Mouse (Mus musculus) liver, adult 2 months (tissue): ENCODE measurements at regions not wholly inside any gene's neighbourhood (a gene's known extent, or its start where the extent isn't known, plus 50 kb on each side); places are given as distances from the start of the nearest gene placed in this dataset.

Experiments
- DNase-seq: peaks from one replicate; pipeline ENCODE4 v3.0.0-alpha.2; 2011; ENCODE audit warnings: low read depth, low spot score; ENCODE audit errors: extremely low read depth
- H3K27ac ChIP-seq: fragments of 200-500 bp; replicated peaks from 2 replicates; pipeline ENCODE4 v1.5.1; 2012; ENCODE audit warnings: low read depth, mild to moderate bottlenecking, control low read depth, inconsistent platforms, low read length; ENCODE audit not compliant: insufficient read depth
- H3K27me3 ChIP-seq: fragments of 200-500 bp; 2 replicates; pipeline ENCODE4 v1.6.1; 2012; ENCODE audit warnings: mild to moderate bottlenecking, moderate library complexity, low read length, inconsistent platforms; ENCODE audit not compliant: control insufficient read depth, insufficient read depth
- H3K36me3 ChIP-seq: fragments of 200-500 bp; 2 replicates; pipeline ENCODE4 v1.6.1; 2012; ENCODE audit warnings: low read length, inconsistent platforms; ENCODE audit not compliant: control insufficient read depth, insufficient read depth
- H3K4me1 ChIP-seq: fragments of 200-500 bp; 2 replicates; pipeline ENCODE4 v1.6.1; 2011; ENCODE audit warnings: low read length; ENCODE audit not compliant: control insufficient read depth, insufficient read depth
- H3K4me3 ChIP-seq: fragments of 200-500 bp; 2 replicates; pipeline ENCODE4 v1.5.1; 2011; ENCODE audit warnings: low read depth, mild to moderate bottlenecking, control low read depth, low read length, moderate library complexity; ENCODE audit not compliant: insufficient read depth
- H3K79me2 ChIP-seq: fragments of 200-500 bp; 2 replicates; pipeline ENCODE4 v1.6.1; 2012; ENCODE audit warnings: inconsistent platforms, mild to moderate bottlenecking, low read length, moderate library complexity; ENCODE audit not compliant: control insufficient read depth, insufficient read depth
- H3K9ac ChIP-seq: fragments of 200-500 bp; 2 replicates; pipeline ENCODE4 v1.6.1; 2012; ENCODE audit warnings: low read depth, mild to moderate bottlenecking, control low read depth, inconsistent platforms, low read length
- CTCF ChIP-seq: fragments of 200-500 bp; IDR thresholded peaks from 2 replicates; pipeline ENCODE4 v1.5.1; 2011; ENCODE audit warnings: low read depth, low read length, control low read depth
- POLR2A ChIP-seq: fragments of 200-500 bp; IDR thresholded peaks from 2 replicates; pipeline ENCODE4 v1.6.1; 2011; ENCODE audit warnings: low read length, control low read depth; ENCODE audit not compliant: insufficient read depth; ENCODE audit errors: extremely low read depth
- WGBS: fragments of 180-500 bp; shearing (Covaris S2); methylation state at CpG from one replicate; pipeline ENCODE4 v1.1.7; 2018; 5-methylcytosine and 5-hydroxymethylcytosine counted together

DNA sequence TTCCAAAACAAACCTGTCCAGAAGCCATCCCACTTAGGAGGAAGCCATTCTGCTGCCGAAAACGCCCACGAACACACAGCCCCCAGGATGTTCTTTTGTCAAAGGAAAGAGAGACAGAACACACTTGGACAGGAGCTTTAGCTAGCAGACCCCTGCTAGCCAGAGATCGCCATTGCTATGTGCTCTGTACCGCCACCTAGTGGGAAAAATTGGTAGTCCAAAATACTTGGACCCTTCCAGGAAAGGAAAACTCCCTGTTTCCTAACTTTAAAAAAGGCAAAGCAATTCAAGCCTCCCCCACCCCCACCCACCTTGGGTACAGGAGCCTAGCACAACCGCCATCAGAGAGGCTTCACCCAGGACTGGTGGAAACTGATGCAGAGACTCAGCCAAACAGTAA lies 242.5 kb upstream of the Tbx18 start:
- DNase-seq, result no peak
- no peak for TF ChIP-seq CTCF
- TF ChIP-seq POLR2A, result no peak

GRCm38 (mm10) chr9:87984910-87985309 lies 253.8 kb upstream of the Tbx18 start:
- no peak for TF ChIP-seq CTCF
- TF ChIP-seq POLR2A, result no peak
- Histone ChIP-seq H3K9ac (no peak overlapping the region), H3K4me1 (no peaks in the 10 kb centered on the region), H3K27me3 (no peaks in the 10 kb centered on the region), H3K36me3 (no peaks in the 10 kb centered on the region), H3K79me2 (no peaks in the 10 kb centered on the region), H3K4me3 (no peak overlapping the region), H3K27ac (no peak overlapping the region)
- 90% methylated on average over 3 of the region's 3 CpGs for WGBS
- DNase-seq, result no peak

More for the DNA sequence above, 242.5 kb upstream of the Tbx18 start:
- Histone ChIP-seq H3K27ac (no peak overlapping the region), H3K27me3 (no peaks in the 10 kb centered on the region), H3K4me1 (no peaks in the 10 kb centered on the region), H3K9ac (no peak overlapping the region), H3K36me3 (no peaks in the 10 kb centered on the region), H3K4me3 (no peak overlapping the region), H3K79me2 (no peaks in the 10 kb centered on the region)
- WGBS, result 38% methylated on average over 6 of the region's 6 CpGs

GRCm38 (mm10) chr9:87985439-87985838 lies 254.4 kb upstream of the Tbx18 start:
- H3K79me2 ChIP-seq, result no peaks in the 10 kb centered on the region
- no peaks in the 10 kb centered on the region for H3K36me3 ChIP-seq
- no peak overlapping the region for H3K27ac ChIP-seq
- H3K4me3 ChIP-seq, result no peak overlapping the region
- H3K9ac ChIP-seq, result no peak overlapping the region
- no peak for TF ChIP-seq CTCF
- no peak for TF ChIP-seq POLR2A
- no peaks in the 10 kb centered on the region for H3K27me3 ChIP-seq
- WGBS, result 75% methylated on average over 4 of the region's 4 CpGs
- DNase-seq, result no peak
- no peaks in the 10 kb centered on the region for H3K4me1 ChIP-seq

DNA sequence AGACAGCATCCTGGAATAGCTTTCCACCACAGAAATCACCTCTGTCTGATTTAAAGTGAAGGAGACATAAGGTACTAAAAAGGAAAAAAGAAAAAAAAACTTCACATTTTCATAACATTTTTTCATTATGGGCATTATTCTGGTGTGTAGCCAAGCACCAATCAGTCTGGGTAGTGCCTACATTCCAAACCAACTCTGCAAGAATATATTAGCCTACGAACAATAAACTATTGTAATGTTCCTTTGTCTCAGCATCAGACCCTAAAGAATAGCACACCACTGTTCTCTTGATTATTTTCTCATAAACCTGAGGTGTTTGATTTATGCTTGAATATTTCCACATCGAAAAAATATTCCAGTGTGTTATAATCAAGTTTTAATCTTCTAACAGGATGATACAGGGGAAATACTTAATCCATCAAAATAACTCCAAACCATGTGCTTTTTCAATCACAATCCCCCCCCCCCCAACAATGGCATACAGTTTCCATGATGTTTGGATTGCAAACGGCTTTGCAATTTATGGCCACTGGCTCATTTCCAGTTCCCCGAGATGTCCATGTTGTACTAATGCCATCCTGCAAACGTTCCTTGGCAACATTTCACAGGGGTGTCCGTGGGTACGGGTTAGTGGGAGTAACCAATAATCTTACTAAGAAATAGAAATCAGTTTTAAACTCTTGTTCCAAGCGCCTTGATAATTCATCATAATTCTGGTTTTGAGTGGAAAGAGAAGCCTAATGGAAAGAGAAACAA lies 275.1 kb upstream of the Tbx18 start:
- Histone ChIP-seq H3K9ac (no peak overlapping the region), H3K36me3 (no peaks in the 10 kb centered on the region), H3K27ac (no peak overlapping the region), H3K79me2 (no peaks in the 10 kb centered on the region), H3K4me1 (no peaks in the 10 kb centered on the region), H3K4me3 (no peak overlapping the region), H3K27me3 (no peaks in the 10 kb centered on the region)
- DNase-seq, result no peak
- no peak for TF ChIP-seq POLR2A
- TF ChIP-seq CTCF, result no peak
- WGBS, result 77% methylated on average over 8 of the region's 8 CpGs

DNA sequence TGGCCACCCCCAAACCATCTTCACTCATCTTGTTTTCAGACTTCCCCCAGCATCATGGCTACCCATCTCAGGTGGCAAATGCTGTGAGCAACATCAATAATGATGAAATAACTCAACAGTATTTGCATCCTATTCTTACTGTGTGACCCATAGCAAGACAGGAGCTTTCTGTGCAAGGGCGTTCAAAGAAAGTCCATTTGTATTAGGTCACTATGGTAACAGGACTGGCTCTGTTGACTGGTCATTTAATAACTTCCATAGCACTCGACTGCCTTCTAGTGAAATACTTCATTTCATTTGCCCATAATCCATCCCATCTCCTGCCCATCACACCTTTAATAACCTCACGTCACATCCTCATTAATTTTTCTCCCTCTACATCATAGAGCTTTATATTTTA lies 292.7 kb upstream of the Tbx18 start:
- WGBS, result 75% methylated on average over 3 of the region's 3 CpGs
- Histone ChIP-seq H3K9ac (no peak overlapping the region), H3K27ac (no peak overlapping the region), H3K27me3 (no peaks in the 10 kb centered on the region), H3K36me3 (no peaks in the 10 kb centered on the region), H3K79me2 (no peaks in the 10 kb centered on the region), H3K4me3 (no peak overlapping the region), H3K4me1 (no peaks in the 10 kb centered on the region)
- no peak for DNase-seq
- TF ChIP-seq POLR2A, result no peak
- TF ChIP-seq CTCF, result no peak

DNA sequence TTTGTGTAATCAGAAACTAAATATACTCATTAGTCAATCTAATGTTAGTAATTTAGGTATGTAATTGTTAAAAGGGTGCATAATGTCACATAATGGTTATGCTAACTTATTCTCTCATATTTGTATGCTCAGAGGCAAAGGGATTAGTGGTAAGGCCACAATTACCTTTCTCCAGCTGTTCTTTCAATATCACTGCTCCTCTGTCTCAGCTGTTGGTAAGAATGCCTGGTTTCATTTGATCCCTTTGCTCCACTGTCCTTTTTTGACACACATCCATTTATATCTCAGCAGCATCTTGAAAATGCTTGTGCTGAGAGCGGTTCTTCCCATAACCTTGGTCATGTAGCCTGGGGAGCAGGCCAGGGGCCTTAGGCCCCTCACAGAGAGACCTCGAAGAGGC lies 294.9 kb upstream of the Tbx18 start:
- DNase-seq, result no peak
- H3K9ac ChIP-seq, result no peak overlapping the region
- WGBS, result 64% methylated on average over 2 of the region's 2 CpGs
- H3K27ac ChIP-seq, result no peak overlapping the region
- H3K36me3 ChIP-seq, result no peaks in the 10 kb centered on the region
- no peaks in the 10 kb centered on the region for H3K4me1 ChIP-seq
- no peaks in the 10 kb centered on the region for H3K27me3 ChIP-seq
- TF ChIP-seq POLR2A, result no peak
- no peak for TF ChIP-seq CTCF
- no peaks in the 10 kb centered on the region for H3K79me2 ChIP-seq
- H3K4me3 ChIP-seq, result no peak overlapping the region
